Mouse (Mus musculus): Measurements from ENCODE around the gene Dclre1c.
A peak's percentile ranks its signal among the peaks of the same experiment; 100 is the strongest.
"Not testable (repeated sequence)": the region's sequence is repeated elsewhere in the genome, so short reads cannot be mapped to it uniquely, and the experiment has no call there.

Gene Dclre1c

GRCm38 (mm10) chr2:3423841-3424578, at the start of gene Dclre1c:
Gene Dclre1c (plus strand): TSS chr2:3424131.
- DNase-seq (ENCODE audit: low read depth, low spot score): peak; percentile 71

- DNase-seq (ENCODE audit: low read depth, low spot score): no peak
Observed at GRCm38 (mm10) chr2:3387105-3387860, 36.6 kb upstream of the Dclre1c start.

GRCm38 (mm10) chr2:3391945-3392344, 32.0 kb upstream of the Dclre1c start:
- no peak for DNase-seq (ENCODE audit: low read depth, low spot score)

GRCm38 (mm10) chr2:3397110-3397509, 26.8 kb upstream of the Dclre1c start, which contains the start of gene Olah:
Gene Olah (minus strand): TSS chr2:3397210.
- DNase-seq (ENCODE audit: low read depth, low spot score): not testable (repeated sequence)

GRCm38 (mm10) chr2:3405981-3406380, 17.9 kb upstream of the Dclre1c start:
- no peak for DNase-seq (ENCODE audit: low read depth, low spot score)

GRCm38 (mm10) chr2:3407756-3408155, 16.2 kb upstream of the Dclre1c start:
- DNase-seq (ENCODE audit: low read depth, low spot score): no peak

GRCm38 (mm10) chr2:3414241-3414640, 9.7 kb upstream of the Dclre1c start:
- no peak for DNase-seq (ENCODE audit: low read depth, low spot score)

GRCm38 (mm10) chr2:3415676-3416075, 8.3 kb upstream of the Dclre1c start:
- no peak for DNase-seq (ENCODE audit: low read depth, low spot score)

- DNase-seq (ENCODE audit: low read depth, low spot score): peak; percentile 91
Observed at GRCm38 (mm10) chr2:3418883-3419431, 5.0 kb upstream of the Dclre1c start.

- DNase-seq (ENCODE audit: low read depth, low spot score): no peak
Observed at GRCm38 (mm10) chr2:3420157-3420556, 3.8 kb upstream of the Dclre1c start.

GRCm38 (mm10) chr2:3422548-3422947, 1.4 kb upstream of the Dclre1c start, which contains the start of gene Meig1:
Gene Meig1 (minus strand): TSS chr2:3422648.
- no peak for DNase-seq (ENCODE audit: low read depth, low spot score)

- no peak for DNase-seq (ENCODE audit: low read depth, low spot score)
Observed at GRCm38 (mm10) chr2:3424579-3424910, 614 bp downstream of the Dclre1c start.

GRCm38 (mm10) chr2:3430956-3431355, 7.0 kb downstream of the Dclre1c start:
- DNase-seq (ENCODE audit: low read depth, low spot score): no peak

- DNase-seq (ENCODE audit: low read depth, low spot score): no peak
Observed at GRCm38 (mm10) chr2:3435369-3436061, 11.6 kb downstream of the Dclre1c start.

GRCm38 (mm10) chr2:3437956-3438355, 14.0 kb downstream of the Dclre1c start:
- no peak for DNase-seq (ENCODE audit: low read depth, low spot score)

GRCm38 (mm10) chr2:3444206-3444605, 20.3 kb downstream of the Dclre1c start:
- DNase-seq (ENCODE audit: low read depth, low spot score): no peak

GRCm38 (mm10) chr2:3445984-3446383, 22.1 kb downstream of the Dclre1c start:
- DNase-seq (ENCODE audit: low read depth, low spot score): no peak

GRCm38 (mm10) chr2:3449431-3449830, 25.5 kb downstream of the Dclre1c start:
- no peak for DNase-seq (ENCODE audit: low read depth, low spot score)

- DNase-seq (ENCODE audit: low read depth, low spot score): no peak
Observed at GRCm38 (mm10) chr2:3453096-3453495, 29.2 kb downstream of the Dclre1c start.

- no peak for DNase-seq (ENCODE audit: low read depth, low spot score)
Observed at GRCm38 (mm10) chr2:3456590-3456989, 32.7 kb downstream of the Dclre1c start.

- no peak for DNase-seq (ENCODE audit: low read depth, low spot score)
Observed at GRCm38 (mm10) chr2:3473891-3474290, 50.0 kb downstream of the Dclre1c start.

- peak; percentile 53 for DNase-seq (ENCODE audit: low read depth, low spot score)
Observed at GRCm38 (mm10) chr2:3474361-3474805, 50.5 kb downstream of the Dclre1c start.
